Mouse (Mus musculus) monocyte, adult 2 months (primary cell): Measurements from ENCODE around the gene Mr1.

Source experiments
- DNase-seq, 2 experiments: peaks; one replicate each; pipeline ENCODE4 v3.0.0; 2022; ENCODE audit warnings: low spot score in 2 of 2, low read depth in 1 of 2

Mr1 gene

DNA sequence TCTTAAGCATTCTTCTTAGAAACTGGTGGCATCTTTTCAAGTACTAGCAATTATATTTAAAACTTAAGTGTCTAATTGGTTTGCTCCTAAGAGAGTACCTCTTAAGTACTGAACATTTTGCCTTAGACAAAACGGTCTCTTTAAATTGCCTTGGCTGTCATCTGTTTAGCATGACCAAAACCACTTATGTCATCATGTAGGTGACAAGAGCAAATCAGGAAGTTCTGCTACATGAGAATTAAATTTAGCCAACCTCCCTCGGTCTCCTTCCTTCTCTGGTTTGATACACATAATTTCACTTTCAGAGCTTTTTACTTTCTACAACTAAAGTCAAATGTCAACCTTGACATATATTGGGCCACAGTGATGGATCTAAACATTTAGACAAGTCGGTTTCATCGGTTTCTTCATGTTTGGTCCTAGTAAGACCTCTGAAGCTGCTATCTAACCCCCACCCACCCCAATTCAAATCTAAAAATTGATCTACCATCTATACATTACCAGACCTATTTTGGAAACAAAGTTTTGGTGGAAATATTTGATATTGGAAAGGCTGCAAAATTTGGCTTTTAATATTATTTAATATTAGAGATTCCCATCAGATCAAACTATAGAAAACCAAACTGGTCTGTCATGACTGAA, 49.9 kb downstream of the Mr1 start:
- no peak for DNase-seq

GRCm38 (mm10) chr1:155093971-155094707, 52.5 kb downstream of the Mr1 start:
- DNase-seq, result no peak

DNA sequence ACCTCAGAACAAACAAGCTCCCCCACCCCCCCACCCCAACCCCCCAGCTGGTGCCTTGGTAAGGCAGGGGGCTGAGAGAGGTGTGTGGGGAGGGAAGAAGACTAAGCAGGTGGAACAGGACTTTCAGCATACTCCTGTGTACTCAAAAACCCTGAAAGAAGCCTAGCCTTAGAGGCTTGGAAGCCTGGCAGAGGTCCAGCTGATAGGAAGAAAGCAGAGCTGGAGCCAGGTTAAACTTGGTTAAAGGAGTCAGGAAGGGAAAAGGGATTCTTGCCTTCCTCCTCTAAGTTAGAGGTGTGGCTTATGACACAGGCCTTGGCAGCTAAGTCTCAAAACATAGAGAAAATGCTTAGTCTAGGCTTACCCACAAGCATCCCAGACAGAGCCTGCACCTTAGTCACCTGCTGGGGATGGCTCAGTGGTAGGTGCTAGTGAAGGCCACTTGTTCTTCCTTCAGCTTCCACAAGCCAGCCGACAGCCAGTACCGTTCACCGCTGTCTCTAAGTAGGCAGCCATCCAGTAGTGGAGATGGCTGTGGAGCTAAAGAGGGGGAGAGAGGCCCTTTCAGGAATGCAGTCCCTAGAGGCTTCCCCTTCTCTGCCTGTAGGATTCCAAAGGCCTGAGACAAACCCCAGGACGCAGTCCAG, 53.3 kb downstream of the Mr1 start:
- DNase-seq, result no peak

GRCm38 (mm10) chr1:155091842-155092800, 54.5 kb downstream of the Mr1 start:
- DNase-seq, result no peak

DNA sequence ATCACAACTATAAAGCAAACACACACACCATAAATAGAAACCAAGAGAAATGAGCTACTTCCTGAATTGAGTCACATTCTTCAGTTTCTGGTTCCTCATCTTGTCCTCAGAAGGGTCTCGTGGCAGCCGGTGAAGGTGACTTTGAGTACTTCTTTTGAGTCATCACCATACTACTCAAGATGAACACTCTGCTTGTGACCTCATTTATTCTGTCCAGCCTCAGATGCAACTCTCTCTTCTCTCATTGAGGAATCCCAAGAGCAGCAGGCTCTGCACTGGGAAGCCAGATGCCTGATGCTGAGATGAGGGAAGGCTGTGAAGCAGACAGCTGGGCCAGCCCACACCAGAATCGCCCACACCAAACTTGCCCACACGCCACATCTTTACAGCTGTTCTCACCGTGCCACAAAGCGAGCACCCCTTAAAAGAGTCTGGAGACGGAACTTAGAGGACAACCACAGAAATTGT, 55.2 kb downstream of the Mr1 start:
- peak; percentile 68 to 69 for DNase-seq

DNA sequence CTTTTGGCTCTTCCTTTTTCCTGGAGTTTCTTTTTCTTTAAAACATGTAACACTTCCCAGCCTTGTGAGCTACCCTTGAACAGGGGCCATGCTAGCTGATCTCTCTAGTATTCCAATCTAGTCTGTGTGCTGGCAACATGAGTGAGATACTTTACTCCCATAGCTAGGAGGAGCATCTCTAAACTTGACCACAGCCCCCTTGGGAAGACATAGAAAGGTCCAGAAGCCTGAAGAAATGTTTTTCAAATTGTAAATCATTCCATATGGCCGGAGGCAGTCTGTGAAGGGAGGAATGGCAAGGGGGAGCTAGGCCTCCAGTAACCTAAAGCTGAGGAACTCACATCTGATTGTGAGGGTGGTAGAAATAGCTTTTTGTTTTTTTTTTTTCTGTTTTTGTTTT, 55.9 kb downstream of the Mr1 start:
- no peak for DNase-seq

- no peak for DNase-seq
These were observed 56.3 kb downstream of the Mr1 start for GRCm38 (mm10) chr1:155090327-155090726.

DNA sequence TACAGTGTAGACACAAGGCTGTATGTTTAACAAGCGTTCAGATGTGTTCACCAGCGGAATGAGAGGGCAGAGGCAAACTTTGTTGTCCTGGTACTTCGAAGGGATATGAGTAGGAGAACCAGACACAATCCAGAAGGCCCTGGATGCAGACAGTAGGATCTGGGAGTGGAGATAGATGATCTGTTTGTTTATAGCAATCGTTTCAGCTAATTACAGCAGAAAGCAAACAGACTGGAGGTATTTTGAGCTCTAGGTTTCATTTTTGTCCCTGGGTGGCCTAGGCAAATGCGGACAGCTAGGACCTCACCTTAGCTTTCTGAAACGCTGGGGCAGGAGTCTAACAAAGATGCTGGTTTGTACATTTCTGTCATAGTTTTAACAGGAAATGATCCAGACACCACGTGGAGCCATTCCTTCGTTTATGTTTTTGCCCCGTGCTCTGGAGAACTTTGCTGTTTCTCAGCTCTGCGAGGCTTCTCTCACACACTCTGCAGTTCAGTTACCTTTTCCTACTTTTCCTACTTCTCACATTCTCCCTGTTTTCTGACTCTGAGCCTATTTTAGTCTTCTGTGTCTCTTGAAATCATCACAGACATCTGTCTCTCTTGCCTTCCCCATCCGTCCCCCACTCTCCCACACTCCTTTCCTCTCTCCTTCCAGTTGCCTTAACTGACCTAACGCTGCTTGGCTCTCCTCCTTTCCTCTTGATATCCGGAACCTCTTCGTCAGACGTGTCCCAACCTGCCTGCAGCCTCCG, 57.6 kb downstream of the Mr1 start:
- DNase-seq, result no peak

DNA sequence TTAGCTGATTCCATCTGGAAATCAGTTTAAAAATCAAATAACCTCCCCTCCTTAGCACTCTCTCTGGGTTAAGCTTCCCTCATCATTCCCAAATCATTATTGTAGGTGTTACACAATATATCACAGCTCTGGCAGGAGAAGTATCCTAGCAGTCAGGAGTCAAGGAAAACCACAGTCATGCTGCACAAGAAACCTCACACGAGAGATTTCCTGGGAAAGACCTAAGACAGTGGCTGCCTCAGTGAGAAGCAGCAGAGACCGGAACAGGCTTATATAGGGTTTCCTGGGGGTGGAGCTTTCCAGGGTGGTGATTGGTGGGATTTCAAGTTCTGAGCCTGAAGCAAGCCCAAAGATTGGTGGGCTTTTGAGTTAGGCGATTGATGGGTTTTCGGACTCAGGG, 58.6 kb downstream of the Mr1 start:
- DNase-seq, result no peak

DNA sequence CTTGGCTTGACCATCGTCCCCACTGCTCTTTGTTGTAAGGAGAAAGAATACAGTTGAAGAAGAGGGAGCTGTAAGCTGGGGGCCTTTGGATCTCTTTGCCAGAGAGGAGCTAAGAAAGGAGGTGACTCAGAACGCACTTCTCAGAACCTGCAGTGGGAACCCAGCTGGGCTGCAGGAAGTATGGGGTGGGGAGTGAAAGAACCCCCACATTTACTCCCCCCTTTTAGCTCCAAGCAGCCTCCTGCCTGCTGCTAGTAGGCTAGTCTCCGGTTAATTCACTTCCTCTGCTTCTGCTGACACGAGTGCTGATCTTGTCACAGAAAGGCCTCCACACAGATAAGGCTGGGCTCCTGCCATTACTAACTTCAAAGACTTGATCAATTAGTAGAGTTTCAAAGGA, 59.7 kb downstream of the Mr1 start:
- DNase-seq, result no peak

- DNase-seq, result no peak
These were observed 60.2 kb downstream of the Mr1 start for GRCm38 (mm10) chr1:155086416-155086815.

DNA sequence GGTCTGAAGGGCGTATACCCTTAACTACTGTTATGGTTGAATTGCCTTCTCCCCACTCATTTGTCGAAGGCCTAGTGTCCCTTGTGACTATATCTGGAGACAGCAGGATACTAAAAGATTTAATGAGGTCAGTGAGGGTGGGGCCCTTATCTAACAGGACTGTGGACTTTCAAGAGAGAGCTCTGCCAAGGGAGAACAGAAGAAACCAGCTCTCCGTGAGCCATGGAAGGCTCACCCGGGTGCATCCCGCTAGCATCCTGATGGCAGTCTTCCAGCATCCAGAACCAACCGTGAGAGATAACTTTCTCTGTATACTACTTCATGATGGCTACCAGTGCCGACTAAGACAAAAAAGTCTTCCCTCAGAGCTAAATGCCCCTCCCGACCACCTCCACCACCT, 61.8 kb downstream of the Mr1 start:
- DNase-seq, result no peak

DNA sequence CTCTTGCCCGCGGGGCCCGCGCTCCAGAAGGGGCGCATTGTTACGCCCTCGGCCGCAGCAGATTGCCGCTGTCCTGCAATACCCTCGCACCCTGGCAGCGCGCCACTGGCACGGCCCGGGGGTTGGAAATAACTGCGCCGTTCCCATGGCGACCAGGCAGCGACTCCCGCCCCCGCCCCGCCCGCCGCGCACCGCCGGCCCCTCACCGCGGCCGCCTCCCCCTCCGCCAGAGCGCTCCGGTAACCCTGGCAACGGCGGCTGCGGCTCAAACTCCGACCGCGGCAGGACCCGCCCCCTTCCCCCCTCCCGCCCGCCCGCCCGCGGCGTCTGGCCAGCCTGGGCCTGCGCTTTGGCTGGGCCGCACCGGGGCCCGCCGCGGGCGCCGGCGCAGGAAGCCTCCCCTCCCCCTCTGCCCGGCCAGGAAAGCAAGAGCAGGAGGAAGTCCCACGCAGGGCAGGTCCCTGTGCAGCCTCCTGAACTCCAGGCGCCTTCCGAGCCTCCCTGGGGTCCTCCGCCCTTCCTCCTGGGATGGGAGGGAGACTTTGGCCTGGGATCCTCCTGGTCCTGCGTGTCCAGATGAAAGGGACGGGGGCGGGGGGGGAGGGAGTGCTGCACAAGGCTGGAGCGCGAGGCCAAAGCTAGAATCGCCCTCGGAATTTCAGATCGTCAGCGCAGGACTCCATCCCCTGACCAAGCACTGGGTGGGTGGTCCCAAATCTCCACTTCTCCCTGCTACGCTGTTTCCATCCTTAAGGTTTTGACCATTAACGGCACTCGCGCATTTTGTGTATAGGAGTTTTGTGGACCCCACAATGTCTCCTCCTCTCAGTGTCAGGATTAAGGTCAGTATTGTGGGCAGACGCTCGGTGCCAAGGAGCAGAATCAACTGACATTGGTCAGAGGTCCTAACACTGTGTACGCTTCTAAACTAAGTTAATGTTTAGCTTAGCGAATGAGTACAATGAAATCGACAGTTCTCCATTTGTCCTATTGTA, 63.0 kb downstream of the Mr1 start:
- peak; percentile 64 to 82 for DNase-seq

- no peak for DNase-seq
These were observed 63.7 kb downstream of the Mr1 start for GRCm38 (mm10) chr1:155082965-155083268.

GRCm38 (mm10) chr1:155082158-155082964, 64.3 kb downstream of the Mr1 start:
- no peak for DNase-seq

DNA sequence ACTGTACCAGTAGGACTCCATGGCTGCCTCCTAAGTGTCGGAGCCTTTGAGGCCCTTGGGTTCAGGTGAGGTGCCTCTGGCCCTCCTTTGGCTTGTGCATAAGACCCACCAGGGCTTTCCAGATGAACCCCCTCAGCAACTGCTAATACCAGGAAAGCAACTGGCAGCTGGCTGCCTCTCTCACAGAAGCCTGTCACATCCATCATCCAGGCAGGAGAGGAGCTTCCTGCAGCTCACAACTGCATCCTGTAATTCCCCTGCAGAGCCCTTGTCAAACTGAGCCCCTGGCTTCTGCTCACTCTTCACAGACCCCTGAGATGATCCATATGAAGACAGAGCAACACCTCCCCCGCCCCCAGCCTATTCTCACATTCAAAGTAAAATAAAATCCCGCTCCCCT, 68.9 kb downstream of the Mr1 start:
- DNase-seq, result no peak
